Comparison of ENCODE assay signal across 9 mouse cellular contexts in genomic region chr13:114896751-114897386, GRCm38 (mm10). TPM values are rescaled to one million over a fixed set of nuclear protein-coding genes. Genes with fewer than 3 reads are reported as not detected.
A peak's percentile ranks its signal among the peaks of the same experiment; 100 is the strongest.
DNase-seq lines count a peak whose midpoint lies in the region; ATAC-seq and TF ChIP-seq lines count a peak whose summit lies in the region.
"Had no signal": no experiment of that assay in that cellular context is flagged by ENCODE, and none has a peak within 500 bp of the region (broad histone marks: within the 10 kb centered on the region; RNA-seq: fewer than 3 reads in every experiment).

No protein-coding gene starts in this region.

- 17% methylated on average over 10 of the region's 10 CpGs for WGBS in heart, adult 2 months
- 52% methylated on average over 10 of the region's 10 CpGs for WGBS in kidney, embryonic 15.5 days
- WGBS in forebrain, embryonic 13.5 days = 84% methylated on average over 10 of the region's 10 CpGs

- H3K27ac ChIP-seq in heart, adult 2 months = peak overlapping the region; percentile 67
- peak overlapping the region; percentile 54 for H3K27ac ChIP-seq in kidney, embryonic 15.5 days
- no peak overlapping the region for H3K27ac ChIP-seq in forebrain, embryonic 13.5 days
- H3K27ac ChIP-seq: liver, embryonic 15.5 days had no signal

- no peak overlapping the region for H3K4me2 ChIP-seq in kidney, embryonic 15.5 days
- no peak overlapping the region for H3K4me2 ChIP-seq in forebrain, embryonic 13.5 days
- H3K4me2 ChIP-seq: liver, embryonic 15.5 days had no signal

- H3K9ac ChIP-seq in heart, adult 2 months (ENCODE audit: low read depth, low read length) = no peak overlapping the region
- no peak overlapping the region for H3K9ac ChIP-seq in kidney, embryonic 15.5 days
- no peak overlapping the region for H3K9ac ChIP-seq in forebrain, embryonic 13.5 days
- H3K9ac ChIP-seq: liver, embryonic 15.5 days had no signal

- ATAC-seq in kidney, embryonic 15.5 days (replicated peaks; ENCODE audit: low FRiP score) = peak; percentile 74
- no peak for ATAC-seq in CD4-positive, CD25-positive, alpha-beta regulatory T cell, adult 4 months
- ATAC-seq in forebrain, embryonic 13.5 days = no peak

- 0 out of 2 replicates have a peak, but pooled peaks have one; percentile 21 for TF ChIP-seq POLR2A in heart, adult 2 months (IDR thresholded peaks at IDR 0.05; ENCODE audit: insufficient read depth, low read depth, low read length)

- H3K9me3 ChIP-seq in kidney, embryonic 15.5 days (replicated peaks) = no peaks in the 10 kb centered on the region
- no peaks in the 10 kb centered on the region for H3K9me3 ChIP-seq in forebrain, embryonic 13.5 days (replicated peaks)
- H3K9me3 ChIP-seq: liver, embryonic 15.5 days had no signal

- TF ChIP-seq CTCF in heart, adult 2 months (IDR thresholded peaks at IDR 0.05) = no peak

- DNase-seq in layer of hippocampus, postnatal 10 days (ENCODE audit: low spot score in 2 of 2) = peak; percentile 9 to 22
- no peak for DNase-seq in layer of hippocampus, adult 11-12 months (ENCODE audit: low spot score)
- DNase-seq in heart, adult 2 months = peak; percentile 63 to 73
- peak; percentile 71 for DNase-seq in ovary, adult 18-20 months (ENCODE audit: low spot score)
- DNase-seq in right cerebral cortex, adult 18-20 months = no peak

- 0 out of 2 replicates have a peak, but pooled peaks cover 3% of the 10 kb centered on the region for H3K36me3 ChIP-seq in heart, adult 2 months (ENCODE audit: control insufficient read depth, insufficient read depth, low read length)
- H3K36me3 ChIP-seq in kidney, embryonic 15.5 days = no peaks in the 10 kb centered on the region
- H3K36me3 ChIP-seq in forebrain, embryonic 13.5 days (ENCODE audit: poor library complexity, severe bottlenecking) = no peaks in the 10 kb centered on the region
- H3K36me3 ChIP-seq: liver, embryonic 15.5 days had no signal

- H3K27me3 ChIP-seq in heart, adult 2 months (ENCODE audit: control insufficient read depth, insufficient read depth, low read length) = no peaks in the 10 kb centered on the region
- no peaks in the 10 kb centered on the region for H3K27me3 ChIP-seq in kidney, embryonic 15.5 days
- no peaks in the 10 kb centered on the region for H3K27me3 ChIP-seq in forebrain, embryonic 13.5 days
- H3K27me3 ChIP-seq: liver, embryonic 15.5 days had no signal

- no peaks in the 10 kb centered on the region for H3K79me2 ChIP-seq in heart, adult 2 months (replicated peaks; ENCODE audit: control insufficient read depth, insufficient read depth, low read length)

- intact Hi-C loops in heart, adult 2 months (cut with DNase I) = no loop called here

- H3K4me3 ChIP-seq in heart, adult 2 months = no peak overlapping the region; the same call in 1 of the 2 replicates
- H3K4me3 ChIP-seq in kidney, embryonic 15.5 days (replicated peaks) = no peak overlapping the region
- no peak overlapping the region for H3K4me3 ChIP-seq in forebrain, embryonic 13.5 days
- H3K4me3 ChIP-seq: liver, embryonic 15.5 days had no signal

- peaks cover 6% of the 10 kb centered on the region for H3K4me1 ChIP-seq in heart, adult 2 months (ENCODE audit: control insufficient read depth, insufficient read depth, low read length)
- peaks cover 7% of the 10 kb centered on the region; the same call in 1 of the 2 replicates for H3K4me1 ChIP-seq in kidney, embryonic 15.5 days
- no peaks in the 10 kb centered on the region for H3K4me1 ChIP-seq in forebrain, embryonic 13.5 days

- 0 out of 2 replicates have a peak, but pooled peaks have one; percentile 61 for TF ChIP-seq EP300 in heart, adult 2 months (IDR thresholded peaks at IDR 0.05; ENCODE audit: insufficient read depth, low read depth, low read length)

RNA-seq across cellular contexts. Expression of gene Itga2, which starts 35.0 kb away (rescaled TPM):
- under 1 TPM; 0.34 to 0.40 TPM for total RNA-seq in layer of hippocampus, postnatal 10 days (2021)
- 1 to 10 TPM; 1.3 TPM for total RNA-seq in heart, adult 2 months (2021)
- 0.21 and 0.29 TPM in 2 replicates for polyA plus RNA-seq in heart, adult 2 months (2012; rRNA removed)
- 2.8 and 3.1 TPM in 2 replicates for polyA plus RNA-seq in kidney, embryonic 15.5 days (2015; fragmentation: Nextera tagmentation; extraction: Ambion mirVana)
- 1 to 10 TPM; 5.8 to 7.8 TPM for polyA plus RNA-seq in CD4-positive, CD25-positive, alpha-beta regulatory T cell, adult 4 months (2017; shearing (Covaris generic))
- polyA plus RNA-seq in forebrain, embryonic 13.5 days (2015; fragmentation: Nextera tagmentation; extraction: Ambion mirVana) = 1.6 and 1.7 TPM in 2 replicates

Comparison
In these comparisons a context has a peak if more than half of its experiments do, and no peak if none do; other contexts are left out.
1. DNase-seq: peak in layer of hippocampus, postnatal 10 days (2 of 2), heart, adult 2 months (2 of 2) and ovary, adult 18-20 months (single experiment); none in layer of hippocampus, adult 11-12 months (single experiment) and right cerebral cortex, adult 18-20 months (single experiment).